Comparison of ENCODE assay signal across 14 mouse cellular contexts in the genomic region with DNA sequence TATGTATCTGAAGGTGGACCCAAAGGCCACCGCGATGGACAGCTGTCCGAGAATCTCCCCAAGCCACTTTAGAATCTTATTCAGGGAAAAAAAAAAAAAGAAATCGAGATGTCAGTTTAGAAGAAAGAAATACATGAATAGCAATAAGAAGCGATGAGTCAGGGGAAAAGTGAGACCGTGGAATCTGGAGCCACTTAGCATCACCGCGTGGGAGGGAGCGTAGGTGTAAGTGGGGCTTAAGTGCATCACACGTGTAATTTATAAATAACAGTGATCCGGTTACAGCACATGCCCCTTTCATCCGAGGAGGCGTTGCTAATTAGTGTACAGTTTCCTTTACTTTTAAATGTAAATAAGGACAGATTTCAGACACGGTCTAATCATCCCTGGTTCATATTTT.
DNase-seq lines count a peak whose midpoint lies in the region; ATAC-seq and TF ChIP-seq lines count a peak whose summit lies in the region.
"Had no signal": no experiment of that assay in that cellular context is flagged by ENCODE, and none has a peak within 500 bp of the region (broad histone marks: within the 10 kb centered on the region; RNA-seq: fewer than 3 reads in every experiment).

No protein-coding gene starts in this region.

- no peaks in the 10 kb centered on the region for H3K27me3 ChIP-seq in kidney, postnatal 0 days (ENCODE audit: insufficient read depth, low read length)
- no peaks in the 10 kb centered on the region for H3K27me3 ChIP-seq in embryonic facial prominence, embryonic 15.5 days
- H3K27me3 ChIP-seq in forebrain, postnatal 0 days (ENCODE audit: insufficient read depth, low read length): no peaks in the 10 kb centered on the region
- H3K27me3 ChIP-seq: hindbrain, embryonic 12.5 days; limb, embryonic 12.5 days; megakaryocyte, embryonic 14.5 days had no signal

- no peak overlapping the region for H3K9ac ChIP-seq in kidney, postnatal 0 days (ENCODE audit: low read depth, low read length)
- H3K9ac ChIP-seq in embryonic facial prominence, embryonic 15.5 days: no peak overlapping the region
- no peak overlapping the region for H3K9ac ChIP-seq in forebrain, postnatal 0 days
- H3K9ac ChIP-seq: hindbrain, embryonic 12.5 days; limb, embryonic 12.5 days; liver, embryonic 14.5 days had no signal

- no peak overlapping the region for H3K4me3 ChIP-seq in kidney, postnatal 0 days (replicated peaks; ENCODE audit: low read depth, low read length)
- H3K4me3 ChIP-seq in embryonic facial prominence, embryonic 15.5 days (replicated peaks): no peak overlapping the region
- H3K4me3 ChIP-seq in left cerebral cortex, adult 2 months: no peak overlapping the region
- H3K4me3 ChIP-seq in forebrain, postnatal 0 days (ENCODE audit: low read depth, low read length): no peak overlapping the region
- H3K4me3 ChIP-seq: heart, adult 2 months; hindbrain, embryonic 12.5 days; layer of hippocampus, adult 2 months; limb, embryonic 12.5 days; megakaryocyte, embryonic 14.5 days had no signal

- WGBS in kidney, postnatal 0 days: 59% methylated on average over 14 of the region's 14 CpGs
- WGBS in embryonic facial prominence, embryonic 15.5 days: 40% methylated on average over 14 of the region's 14 CpGs
- 59% methylated on average over 14 of the region's 14 CpGs for WGBS in forebrain, postnatal 0 days

- H3K4me2 ChIP-seq in kidney, postnatal 0 days (ENCODE audit: low read length): no peak overlapping the region
- no peak overlapping the region for H3K4me2 ChIP-seq in embryonic facial prominence, embryonic 15.5 days (replicated peaks)
- no peak overlapping the region for H3K4me2 ChIP-seq in forebrain, postnatal 0 days (ENCODE audit: low read depth)
- H3K4me2 ChIP-seq: hindbrain, embryonic 12.5 days; limb, embryonic 12.5 days had no signal

- H3K27ac ChIP-seq in kidney, postnatal 0 days: no peak overlapping the region; the same call in 1 of the 2 replicates
- no peak overlapping the region for H3K27ac ChIP-seq in embryonic facial prominence, embryonic 15.5 days (replicated peaks)
- no peak overlapping the region for H3K27ac ChIP-seq in left cerebral cortex, adult 2 months
- no peak overlapping the region for H3K27ac ChIP-seq in forebrain, postnatal 0 days (ENCODE audit: low read depth, low read length)
- H3K27ac ChIP-seq: heart, adult 2 months; hindbrain, embryonic 12.5 days; layer of hippocampus, adult 2 months; limb, embryonic 12.5 days; liver, embryonic 14.5 days had no signal

- peak; percentile 12 for DNase-seq in kidney, postnatal 0 days (ENCODE audit: low spot score)
- no peak for DNase-seq in kidney, adult 18-20 months
- DNase-seq in left cerebral cortex, adult 2 months (ENCODE audit: extremely low spot score in 1 of 2, low spot score in 2 of 2): peak; percentile 55 to 65
- peak; percentile 27 for DNase-seq in right cerebral cortex, postnatal 14 days
- no peak for DNase-seq in forebrain, postnatal 0 days
- no peak for DNase-seq in thymus, postnatal 4 days
- no peak for DNase-seq in cerebellum, postnatal 36 days

- 0 out of 2 replicates have a peak, but pooled peaks have one; percentile 30 for ATAC-seq in kidney, postnatal 0 days (replicated peaks; ENCODE audit: low FRiP score, low read depth)
- 0 out of 2 replicates have a peak, but pooled peaks have one; percentile 45 for ATAC-seq in embryonic facial prominence, embryonic 15.5 days (ENCODE audit: insufficient number of reproducible peaks, low FRiP score, low TSS enrichment, low read depth)
- no peak for ATAC-seq in forebrain, postnatal 0 days

- H3K9me3 ChIP-seq in kidney, postnatal 0 days (replicated peaks; ENCODE audit: low read length): no peaks in the 10 kb centered on the region
- no peaks in the 10 kb centered on the region for H3K9me3 ChIP-seq in embryonic facial prominence, embryonic 15.5 days (replicated peaks)
- no peaks in the 10 kb centered on the region for H3K9me3 ChIP-seq in forebrain, postnatal 0 days (ENCODE audit: low read length)
- H3K9me3 ChIP-seq: hindbrain, embryonic 12.5 days; limb, embryonic 12.5 days; megakaryocyte, embryonic 14.5 days had no signal

- H3K36me3 ChIP-seq in kidney, postnatal 0 days (ENCODE audit: insufficient read depth, low read length): no peaks in the 10 kb centered on the region
- H3K36me3 ChIP-seq in embryonic facial prominence, embryonic 15.5 days: no peaks in the 10 kb centered on the region
- no peaks in the 10 kb centered on the region for H3K36me3 ChIP-seq in forebrain, postnatal 0 days (ENCODE audit: insufficient read depth)

- intact Hi-C loops in left cerebral cortex, adult 2 months (cut with DNase I): loop anchor here (1.0 to 10.0 kb wide), 5 partner anchors 147 to 752 kb away; a partner anchor contains a TSS

- no peaks in the 10 kb centered on the region for H3K4me1 ChIP-seq in kidney, postnatal 0 days (replicated peaks; ENCODE audit: insufficient read depth, low read length)
- H3K4me1 ChIP-seq in embryonic facial prominence, embryonic 15.5 days: no peaks in the 10 kb centered on the region
- H3K4me1 ChIP-seq in forebrain, postnatal 0 days (ENCODE audit: insufficient read depth): no peaks in the 10 kb centered on the region
- H3K4me1 ChIP-seq: hindbrain, embryonic 12.5 days; limb, embryonic 12.5 days; megakaryocyte, embryonic 14.5 days had no signal

- TF ChIP-seq CTCF in kidney, postnatal 0 days (IDR thresholded peaks at IDR 0.05; ENCODE audit: low read depth): no peak
- no peak for TF ChIP-seq CTCF in left cerebral cortex, adult 2 months (IDR thresholded peaks at IDR 0.05)
- no peak for TF ChIP-seq CTCF in forebrain, postnatal 0 days (IDR thresholded peaks at IDR 0.05; ENCODE audit: low read depth)

Comparison
In these comparisons a context has a peak if more than half of its experiments do, and no peak if none do; other contexts are left out.
1. DNase-seq: peak in kidney, postnatal 0 days (single experiment), left cerebral cortex, adult 2 months (2 of 2) and right cerebral cortex, postnatal 14 days (single experiment); none in kidney, adult 18-20 months (single experiment), forebrain, postnatal 0 days (single experiment), thymus, postnatal 4 days (single experiment) and cerebellum, postnatal 36 days (0 of 2).